Mouse (Mus musculus) neural tube, embryonic 14.5 days (tissue): ENCODE measurements around the gene Rbm33. TPM values are rescaled to one million over a fixed set of nuclear protein-coding genes. Genes with fewer than 3 reads are reported as not detected.

Experiments
- ATAC-seq: fragments of 200-750 bp; cut with Nextera tagmentation; 2 replicates; pipeline ENCODE4 v1.8.0; 2017; ENCODE audit warnings: low read depth, mild to moderate bottlenecking, moderate TSS enrichment, moderate library complexity
- H3K27ac ChIP-seq: fragments of 300-500 bp; sonication (generic); 2 replicates; pipeline ENCODE4 v1.5.1; 2014; ENCODE audit warnings: low read depth, mild to moderate bottlenecking, control low read depth, low read length, moderate library complexity, mixed read lengths
- H3K27me3 ChIP-seq: fragments of 300-500 bp; sonication (generic); 2 replicates; pipeline ENCODE4 v1.6.1; 2014; ENCODE audit warnings: low read length; ENCODE audit not compliant: control insufficient read depth, insufficient read depth
- H3K36me3 ChIP-seq: fragments of 300-500 bp; sonication (generic); 2 replicates; pipeline ENCODE4 v1.6.1; 2014; ENCODE audit warnings: low read length, mixed read lengths; ENCODE audit not compliant: control insufficient read depth, insufficient read depth
- H3K4me1 ChIP-seq: fragments of 300-500 bp; sonication (generic); 2 replicates; pipeline ENCODE4 v1.6.1; 2014; ENCODE audit warnings: low read length; ENCODE audit not compliant: control insufficient read depth, insufficient read depth
- H3K4me2 ChIP-seq: fragments of 300-500 bp; sonication (generic); 2 replicates; pipeline ENCODE4 v1.6.1; 2014; ENCODE audit warnings: mild to moderate bottlenecking, low read depth, low read length, control low read depth
- H3K4me3 ChIP-seq: fragments of 300-500 bp; sonication (generic); 2 replicates; pipeline ENCODE4 v1.5.1; 2014; ENCODE audit warnings: low read depth, low read length, control low read depth, mixed read lengths
- H3K9ac ChIP-seq: fragments of 300-500 bp; sonication (generic); replicated peaks from 2 replicates; pipeline ENCODE4 v1.6.1; 2014; ENCODE audit warnings: low read depth, mild to moderate bottlenecking, control low read depth, low read length, mixed read lengths
- H3K9me3 ChIP-seq: fragments of 300-500 bp; sonication (generic); 2 replicates; pipeline ENCODE4 v1.6.1; 2016; ENCODE audit warnings: low read length; ENCODE audit not compliant: control insufficient read depth
- WGBS: fragments of 180-500 bp; shearing (Covaris S2); extraction: QIAGEN DNeasy Blood & Tissue Kit; methylation state at CpG from one replicate; pipeline ENCODE4 v1.1.7; 2014; 5-methylcytosine and 5-hydroxymethylcytosine counted together
- polyA plus RNA-seq: library from polyadenylated mRNA; unstranded; fragments of >200 nt; fragmentation: Nextera tagmentation; extraction: Ambion mirVana; gene quantifications from 2 replicates; pipeline ENCODE4 v1.2.1, GENCODE M21; 2014

The Rbm33 gene
- polyA plus RNA-seq, 1 experiment from 2014 or later = 26.6 TPM

DNA sequence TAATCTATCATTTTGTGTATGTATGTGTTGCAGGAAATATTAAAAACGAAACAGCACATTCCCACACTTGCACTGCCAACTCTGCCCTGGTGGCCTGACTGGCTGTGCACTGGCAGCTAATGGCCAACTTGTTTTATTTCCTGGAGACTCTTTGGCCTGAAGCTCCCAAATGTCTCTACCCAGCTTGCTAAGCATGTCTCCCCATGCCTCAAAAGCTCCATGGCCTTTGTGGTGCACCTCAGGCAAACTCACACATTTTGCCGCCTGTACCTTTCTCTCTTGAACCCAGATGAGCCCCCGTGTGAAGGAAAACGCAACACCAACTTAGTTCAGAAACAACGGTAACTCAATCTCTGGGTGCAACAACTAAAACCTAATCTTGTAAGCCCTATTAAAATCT is 136.2 kb downstream of the Rbm33 start:
- no peak overlapping the region for H3K9ac ChIP-seq
- peaks cover 21% of the 10 kb centered on the region for H3K27me3 ChIP-seq
- ATAC-seq = no peak
- H3K27ac ChIP-seq = no peak overlapping the region
- 88% methylated on average over 5 of the region's 5 CpGs for WGBS
- no peaks in the 10 kb centered on the region for H3K9me3 ChIP-seq
- H3K4me1 ChIP-seq = peaks cover 4% of the 10 kb centered on the region; the same call in 1 of the 2 replicates
- H3K4me3 ChIP-seq = no peak overlapping the region
- no peak overlapping the region for H3K4me2 ChIP-seq
- no peaks in the 10 kb centered on the region for H3K36me3 ChIP-seq

DNA sequence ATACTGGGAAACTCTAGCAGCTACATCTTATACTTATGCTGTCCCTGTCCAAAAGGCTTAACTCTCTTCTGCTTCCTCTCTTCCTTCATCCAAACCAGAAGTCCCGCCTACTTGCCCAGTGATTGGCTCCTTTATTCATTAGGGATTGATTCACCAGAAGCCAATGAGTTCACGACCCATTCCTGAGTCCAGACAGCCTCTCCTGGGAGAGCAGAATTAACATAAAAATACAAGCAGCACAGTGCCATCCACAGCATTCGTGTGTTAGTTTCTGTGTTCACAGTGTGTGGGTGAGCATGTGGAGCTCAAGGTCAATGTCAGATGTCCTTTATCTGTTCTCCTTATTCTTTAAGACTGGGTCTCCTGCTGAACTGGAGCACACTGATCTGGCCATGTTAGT is 136.6 kb downstream of the Rbm33 start:
- no peak for ATAC-seq
- Histone ChIP-seq H3K9ac (no peak overlapping the region), H3K4me1 (peaks cover 7% of the 10 kb centered on the region; the same call in 1 of the 2 replicates), H3K36me3 (no peaks in the 10 kb centered on the region), H3K4me3 (no peak overlapping the region), H3K27me3 (peaks cover 24% of the 10 kb centered on the region), H3K27ac (no peak overlapping the region), H3K9me3 (no peaks in the 10 kb centered on the region), H3K4me2 (no peak overlapping the region)
- whole genome bisulfite sequencing = 29% methylated on average over 3 of the region's 3 CpGs

DNA sequence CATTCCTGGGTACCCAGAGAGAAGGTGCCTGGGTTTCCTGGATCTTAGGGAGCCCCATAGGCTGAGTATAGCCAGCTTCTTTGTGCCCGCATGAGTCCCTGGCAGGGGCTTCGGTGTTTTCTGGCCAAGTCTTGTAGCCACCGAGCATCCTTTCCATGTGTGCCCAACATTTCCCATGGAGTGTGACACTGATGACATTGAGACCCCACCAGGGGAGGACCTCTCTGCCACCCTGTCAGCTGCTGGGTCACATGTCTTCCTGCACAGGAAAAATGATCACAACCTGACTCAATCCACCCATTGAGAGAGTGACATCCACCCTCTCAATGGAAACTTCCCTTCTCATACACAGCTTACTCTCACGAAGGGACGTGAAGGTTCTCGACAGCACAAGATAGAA is 137.6 kb downstream of the Rbm33 start:
- WGBS = 94% methylated on average over 6 of the region's 6 CpGs
- no peak overlapping the region for H3K9ac ChIP-seq
- peaks cover 8% of the 10 kb centered on the region; the same call in 1 of the 2 replicates for H3K4me1 ChIP-seq
- H3K4me2 ChIP-seq = no peak overlapping the region
- no peak for ATAC-seq
- no peak overlapping the region for H3K4me3 ChIP-seq
- no peaks in the 10 kb centered on the region for H3K9me3 ChIP-seq
- peaks cover 32% of the 10 kb centered on the region for H3K27me3 ChIP-seq
- H3K27ac ChIP-seq = no peak overlapping the region
- H3K36me3 ChIP-seq = no peaks in the 10 kb centered on the region

- 77% methylated on average over 5 of the region's 5 CpGs for WGBS
- ATAC-seq = no peak
- Histone ChIP-seq H3K9me3 (no peaks in the 10 kb centered on the region), H3K9ac (no peak overlapping the region), H3K27ac (no peak overlapping the region), H3K4me3 (no peak overlapping the region), H3K4me1 (peaks cover 14% of the 10 kb centered on the region; the same call in 1 of the 2 replicates), H3K27me3 (peaks cover 43% of the 10 kb centered on the region), H3K4me2 (no peak overlapping the region), H3K36me3 (no peaks in the 10 kb centered on the region)
Observed at GRCm38 (mm10) chr5:28455721-28456120, 138.8 kb downstream of the Rbm33 start.

GRCm38 (mm10) chr5:28456366-28456765 is 139.4 kb downstream of the Rbm33 start:
- Histone ChIP-seq H3K4me3 (no peak overlapping the region), H3K9me3 (no peaks in the 10 kb centered on the region), H3K9ac (no peak overlapping the region), H3K4me2 (no peak overlapping the region), H3K27me3 (peaks cover 47% of the 10 kb centered on the region), H3K4me1 (peaks cover 14% of the 10 kb centered on the region; the same call in 1 of the 2 replicates), H3K27ac (no peak overlapping the region), H3K36me3 (no peaks in the 10 kb centered on the region)
- 71% methylated on average over 1 of the region's 1 CpGs for whole genome bisulfite sequencing
- no peak for ATAC-seq

DNA sequence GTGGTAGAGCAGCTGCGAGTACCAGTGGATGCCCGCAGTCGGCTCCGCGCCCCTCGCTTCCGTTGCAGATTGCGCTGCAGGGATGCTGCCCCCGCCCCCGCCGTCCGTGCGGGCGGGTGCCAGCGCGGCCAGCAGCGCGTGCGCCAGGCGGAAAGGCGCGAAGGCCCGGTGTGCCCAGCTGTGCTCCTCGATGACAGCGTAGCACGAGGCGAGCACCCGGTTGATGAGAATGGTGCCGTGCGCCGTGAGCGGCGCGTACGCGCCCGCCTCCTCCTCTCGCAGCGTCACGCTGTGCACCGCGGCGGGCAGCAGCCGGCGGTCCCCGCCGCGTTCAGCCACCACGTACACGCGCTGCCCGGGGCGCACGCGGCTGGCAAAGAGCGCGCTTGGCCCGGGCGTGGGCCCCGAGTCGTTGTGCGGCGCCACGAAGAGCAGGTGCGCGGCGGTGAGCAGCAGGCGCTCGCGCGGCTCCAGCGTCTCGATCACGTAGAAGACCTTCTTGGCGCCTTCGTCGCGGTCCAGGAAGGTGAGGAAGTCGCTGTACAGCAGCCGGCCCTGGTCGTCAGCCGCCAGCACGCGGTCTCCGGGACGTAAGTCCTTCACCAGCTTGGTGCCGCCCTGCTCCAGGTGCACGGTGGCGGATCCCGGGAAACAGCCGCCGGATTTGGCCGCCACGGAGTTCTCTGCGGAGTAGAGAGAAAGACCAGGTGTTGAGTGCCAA is 141.2 kb downstream of the Rbm33 start:
- WGBS = 2% methylated on average over 55 of the region's 95 CpGs
- Histone ChIP-seq H3K9me3 (no peaks in the 10 kb centered on the region), H3K27ac (no peak overlapping the region), H3K4me1 (peaks cover 19% of the 10 kb centered on the region), H3K36me3 (no peaks in the 10 kb centered on the region), H3K27me3 (peaks cover 65% of the 10 kb centered on the region), H3K4me2 (peak overlapping the region; percentile 64), H3K9ac (no peak overlapping the region), H3K4me3 (peak overlapping the region; percentile 34)
- peak; percentile 59 for ATAC-seq

DNA sequence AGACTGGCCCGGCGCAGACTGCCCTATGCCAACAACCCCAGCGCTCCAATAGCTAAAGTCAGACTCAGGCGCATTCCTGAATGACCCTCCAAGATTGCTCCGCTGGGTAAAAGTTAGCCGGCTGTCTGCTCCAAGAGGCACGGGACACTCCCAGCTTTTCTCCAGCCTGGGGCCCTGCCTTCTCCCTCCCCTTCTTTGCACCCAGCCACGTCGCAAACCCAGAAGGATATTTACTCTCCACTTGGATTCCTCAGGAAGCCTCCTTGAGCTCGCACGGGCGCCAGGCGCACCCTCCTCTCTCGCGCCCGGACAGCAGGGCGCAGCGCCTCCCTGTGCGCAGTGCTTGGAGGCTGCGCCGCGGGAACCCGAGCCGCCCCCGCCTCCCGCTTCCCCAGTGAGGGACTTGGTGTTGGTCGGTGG is 141.9 kb downstream of the Rbm33 start:
- H3K27me3 ChIP-seq = peaks cover 72% of the 10 kb centered on the region
- whole genome bisulfite sequencing = 0% methylated on average over 27 of the region's 27 CpGs
- H3K36me3 ChIP-seq = no peaks in the 10 kb centered on the region
- no peak overlapping the region for H3K27ac ChIP-seq
- H3K9me3 ChIP-seq = no peaks in the 10 kb centered on the region
- H3K4me3 ChIP-seq = no peak overlapping the region
- peak overlapping the region; percentile 64 for H3K4me2 ChIP-seq
- peaks cover 23% of the 10 kb centered on the region for H3K4me1 ChIP-seq
- H3K9ac ChIP-seq = no peak overlapping the region
- peak; percentile 9; the same call in 1 of the 2 replicates for ATAC-seq

- H3K4me1 ChIP-seq = peaks cover 31% of the 10 kb centered on the region
- H3K27me3 ChIP-seq = peaks cover 80% of the 10 kb centered on the region
- no peak overlapping the region for H3K9ac ChIP-seq
- no peaks in the 10 kb centered on the region for H3K36me3 ChIP-seq
- peak overlapping the region; percentile 5; the same call in 1 of the 2 replicates for H3K4me3 ChIP-seq
- ATAC-seq = no peak
- H3K27ac ChIP-seq = no peak overlapping the region
- WGBS = 2% methylated on average over 41 of the region's 41 CpGs
- no peak overlapping the region for H3K4me2 ChIP-seq
- no peaks in the 10 kb centered on the region for H3K9me3 ChIP-seq
Observed at GRCm38 (mm10) chr5:28459456-28460225, 142.7 kb downstream of the Rbm33 start.
